Mouse (Mus musculus) splenic B cell, adult 2 months (primary cell): Measurements from ENCODE around the gene Sbno2.

ENCODE experiments used
- DNase-seq: peaks from one replicate; pipeline ENCODE4 v3.0.0-alpha.2; 2011; ENCODE audit warnings: low read depth, low spot score
- H3K27me3 ChIP-seq: 2 replicates; pipeline ENCODE4 v1.6.1; 2012; ENCODE audit warnings: mild to moderate bottlenecking, low read length, moderate library complexity, mixed read lengths; ENCODE audit not compliant: control insufficient read depth, poor library complexity, insufficient read depth, severe bottlenecking
- H3K36me3 ChIP-seq: 2 replicates; pipeline ENCODE4 v1.6.1; 2012; ENCODE audit warnings: mild to moderate bottlenecking, low read length, moderate library complexity, mixed read lengths; ENCODE audit not compliant: control insufficient read depth, poor library complexity, insufficient read depth, severe bottlenecking

The Sbno2 gene

DNA sequence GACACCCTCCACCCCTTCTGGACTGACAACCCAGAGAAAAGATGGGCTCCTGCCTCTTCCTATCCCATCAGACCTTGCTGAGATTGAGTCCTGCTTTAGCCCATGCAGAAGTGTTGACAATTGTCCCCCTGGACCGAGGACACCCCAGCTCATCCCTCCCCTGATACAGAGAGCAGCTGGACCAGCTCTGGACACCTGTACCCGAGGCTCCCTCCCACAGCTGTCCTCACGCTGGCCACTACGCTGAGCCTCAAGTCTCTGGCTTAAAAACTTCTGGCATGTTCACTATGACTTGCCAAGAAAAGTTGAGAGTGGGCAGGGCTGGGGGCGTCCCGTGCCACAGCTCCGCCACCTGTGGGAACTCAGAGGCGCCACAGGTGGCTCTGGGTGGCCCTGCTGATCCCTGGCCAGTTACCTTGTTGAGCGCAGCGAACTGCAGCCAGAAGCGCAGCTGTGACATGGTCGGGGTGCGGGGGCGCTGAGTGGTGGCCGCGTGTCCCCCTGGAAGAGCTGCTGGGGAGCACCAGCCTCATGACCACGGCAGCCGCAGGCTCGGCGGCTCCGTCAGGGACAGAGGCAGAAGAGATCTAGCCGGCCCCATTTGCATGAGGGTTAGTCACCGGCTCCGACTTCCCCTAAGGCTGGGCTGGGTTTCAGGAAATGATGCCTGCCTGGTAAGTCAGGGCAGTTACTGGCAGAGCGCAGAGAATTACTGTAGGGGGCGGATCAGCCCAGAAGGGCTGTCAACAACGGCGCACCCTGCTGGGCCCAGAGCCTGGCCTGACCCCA is 30.4 kb downstream of the Sbno2 start:
- peaks cover 2% of the 10 kb centered on the region for H3K36me3 ChIP-seq
- DNase-seq, result peak; percentile 95
- H3K27me3 ChIP-seq, result no peaks in the 10 kb centered on the region

DNA sequence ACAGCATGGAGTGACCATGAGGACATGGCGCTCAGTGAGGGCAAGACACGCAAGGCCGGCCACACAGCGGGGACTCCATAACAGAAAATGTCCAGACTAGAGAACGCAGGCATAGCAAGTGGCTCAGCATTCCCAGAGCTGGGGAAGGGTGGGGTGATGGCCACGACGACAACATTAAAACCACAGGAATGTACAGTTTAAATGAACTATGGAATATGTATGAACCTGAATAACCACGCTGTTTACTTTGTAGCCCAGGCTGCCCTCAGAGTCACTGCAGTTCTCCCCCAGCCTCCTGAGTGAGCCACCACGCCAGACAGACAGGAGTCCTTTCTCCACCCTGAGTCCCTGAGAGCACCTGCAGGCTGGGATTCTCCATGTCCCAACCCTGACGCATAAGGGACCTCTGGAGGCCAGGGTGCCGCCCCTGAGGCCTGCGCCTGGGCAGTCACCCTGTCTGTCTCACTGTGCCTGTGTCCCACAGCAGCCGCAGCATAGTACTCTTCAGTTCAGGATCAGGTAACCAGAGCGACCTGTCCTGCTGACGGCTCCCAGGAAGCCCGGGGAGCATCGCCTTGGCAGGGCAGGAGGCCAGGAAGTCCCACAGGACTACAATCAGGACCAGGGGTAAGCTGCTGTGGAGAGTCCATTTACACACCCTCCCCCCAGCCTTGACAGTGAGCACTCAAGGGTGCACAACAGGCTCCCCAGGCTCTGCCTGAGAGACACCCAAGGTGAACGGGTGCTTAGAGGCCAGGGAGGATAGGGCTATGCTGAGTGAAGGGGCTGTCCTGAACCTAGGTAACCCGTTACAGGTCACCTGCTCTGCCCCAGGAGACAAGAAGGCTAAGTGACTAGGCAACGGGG is 32.5 kb downstream of the Sbno2 start:
- no peak for DNase-seq
- Histone ChIP-seq H3K27me3 (no peaks in the 10 kb centered on the region), H3K36me3 (peaks cover 7% of the 10 kb centered on the region)

DNA sequence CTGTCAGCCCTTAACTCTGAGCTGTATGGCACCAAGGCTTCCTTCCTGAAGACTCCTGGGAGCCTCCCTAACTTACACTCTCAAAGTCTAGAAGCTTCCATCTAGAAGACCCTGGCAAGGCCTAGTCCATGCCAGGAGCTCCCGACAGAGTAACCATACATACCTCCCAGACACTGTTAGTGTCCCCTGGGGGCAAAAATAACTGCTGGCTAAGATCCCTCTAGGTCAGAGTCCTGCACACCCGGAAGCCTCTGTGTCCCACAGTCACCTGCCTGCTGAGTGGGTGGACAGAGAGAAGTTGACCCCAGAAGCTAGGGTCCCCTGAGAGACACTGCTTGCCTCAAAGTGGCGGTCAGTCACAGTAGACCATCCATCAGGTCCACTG is 33.9 kb downstream of the Sbno2 start:
- no peak for DNase-seq
- no peaks in the 10 kb centered on the region for H3K27me3 ChIP-seq
- peaks cover 7% of the 10 kb centered on the region for H3K36me3 ChIP-seq

DNA sequence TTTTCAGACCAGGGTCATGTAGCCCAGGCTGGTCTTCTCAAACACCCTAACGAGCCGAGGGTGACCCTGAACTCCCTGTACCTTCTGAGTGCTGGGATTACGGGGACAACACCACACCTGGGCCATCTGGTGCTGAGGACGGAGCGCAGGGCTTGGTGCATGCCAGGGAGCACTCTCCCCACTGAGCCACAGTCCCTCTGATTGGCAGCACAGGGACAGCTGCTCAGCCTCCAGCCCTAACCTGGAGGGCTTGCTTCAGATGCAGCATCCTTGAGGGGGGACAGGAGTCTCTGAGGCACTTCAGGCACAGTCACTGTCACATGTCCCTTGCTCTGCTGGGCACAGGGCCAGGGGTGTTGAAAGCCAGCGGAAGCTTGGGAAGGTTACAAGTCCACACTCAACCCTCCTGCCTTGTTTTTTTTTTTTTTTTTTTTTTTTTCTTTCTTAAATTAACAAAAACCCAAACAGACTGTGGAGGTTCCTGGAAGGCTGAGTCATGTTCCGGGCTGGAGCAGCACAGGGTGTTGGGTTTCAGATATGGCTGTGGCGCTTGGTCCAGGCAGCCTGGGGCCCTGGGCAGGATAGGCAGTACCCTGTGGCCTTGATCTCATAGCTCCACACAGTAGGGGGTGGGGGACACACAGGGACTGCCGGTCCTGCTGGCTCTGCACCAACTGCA is 34.4 kb downstream of the Sbno2 start:
- H3K36me3 ChIP-seq, result peaks cover 11% of the 10 kb centered on the region
- no peak for DNase-seq
- H3K27me3 ChIP-seq, result no peaks in the 10 kb centered on the region

DNA sequence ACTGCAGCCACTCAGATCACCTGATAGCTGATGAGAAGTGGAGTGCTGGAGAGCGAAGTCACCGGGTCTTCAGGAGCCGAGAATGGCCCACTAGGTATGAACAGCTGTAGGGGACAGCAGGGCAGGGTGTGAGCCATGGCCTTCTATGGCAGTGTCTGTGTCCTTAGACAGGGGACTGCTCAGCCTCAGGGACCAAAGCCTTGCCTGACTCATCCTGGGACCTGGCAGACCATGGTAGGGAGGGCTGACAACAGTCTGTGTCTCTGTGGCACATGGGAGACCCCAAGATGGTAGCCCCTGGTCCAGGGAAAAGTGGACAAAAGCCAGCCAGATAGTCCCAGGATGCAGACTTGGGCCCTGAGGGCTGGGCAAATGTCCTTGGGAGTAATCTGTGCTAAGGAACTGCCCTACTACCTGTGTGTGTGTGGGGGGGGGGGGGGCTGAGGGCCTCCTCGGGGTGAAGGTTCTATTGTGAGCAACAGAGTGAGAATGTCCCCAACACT is 35.4 kb downstream of the Sbno2 start:
- peaks cover 14% of the 10 kb centered on the region for H3K36me3 ChIP-seq
- no peak for DNase-seq
- no peaks in the 10 kb centered on the region for H3K27me3 ChIP-seq

DNA sequence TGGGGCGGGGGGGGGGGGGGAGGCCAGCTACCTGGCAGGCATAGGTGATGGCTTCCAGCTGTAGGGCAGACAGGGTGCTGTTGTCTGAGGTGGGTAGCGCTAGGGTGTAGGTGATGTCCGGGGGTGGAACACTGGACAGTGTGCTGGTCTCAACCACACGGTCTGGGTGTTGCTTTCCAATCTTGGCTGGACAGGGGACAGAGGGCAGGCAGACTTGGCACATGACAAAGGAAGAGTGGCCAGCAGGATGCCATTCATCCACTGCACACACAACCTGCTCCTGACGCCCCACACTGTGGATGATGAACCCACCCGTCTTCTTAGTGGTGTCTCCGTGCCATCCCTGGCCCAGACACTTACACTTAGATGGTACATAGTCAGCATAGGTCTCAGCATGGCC is 36.1 kb downstream of the Sbno2 start:
- DNase-seq, result no peak
- H3K36me3 ChIP-seq, result peaks cover 16% of the 10 kb centered on the region
- no peaks in the 10 kb centered on the region for H3K27me3 ChIP-seq

DNA sequence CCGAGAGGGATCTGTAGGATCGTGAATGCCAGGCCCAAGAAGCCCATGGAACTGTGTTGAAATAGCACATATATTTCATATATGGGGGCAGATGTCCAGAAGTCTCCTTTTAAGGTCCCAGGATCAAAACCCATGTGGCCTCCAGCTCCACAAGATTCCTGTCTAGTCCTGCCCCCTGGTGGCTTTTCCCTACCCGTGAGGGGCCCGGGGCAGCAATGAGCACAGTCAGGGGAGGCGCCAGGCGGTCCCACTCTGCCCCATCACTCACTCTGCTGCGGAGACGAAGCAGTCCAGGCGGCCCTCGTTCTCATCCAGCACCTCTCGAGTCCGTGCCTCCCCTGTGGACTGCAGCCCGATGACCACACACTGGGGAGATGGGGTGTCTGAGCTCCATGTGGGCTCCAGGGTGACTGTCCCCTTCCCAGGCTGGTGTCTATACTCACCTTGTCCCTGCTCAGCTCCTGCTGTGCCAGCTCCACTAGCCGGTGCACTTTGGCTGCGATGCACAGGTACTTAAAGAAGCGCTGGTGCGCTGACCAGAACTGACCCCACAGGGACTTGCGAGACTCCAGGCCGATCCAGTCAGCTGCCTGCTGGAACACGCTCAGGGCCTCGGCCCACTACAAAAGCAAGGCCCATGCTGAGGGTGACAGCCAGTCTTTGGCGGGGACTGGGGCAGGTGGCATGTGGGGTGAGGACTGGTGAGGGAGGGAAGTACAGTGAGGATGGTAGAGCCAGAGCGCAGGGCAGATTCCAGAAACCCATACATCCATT is 41.3 kb downstream of the Sbno2 start:
- DNase-seq, result no peak
- Histone ChIP-seq H3K36me3 (peaks cover 31% of the 10 kb centered on the region), H3K27me3 (no peaks in the 10 kb centered on the region)

DNA sequence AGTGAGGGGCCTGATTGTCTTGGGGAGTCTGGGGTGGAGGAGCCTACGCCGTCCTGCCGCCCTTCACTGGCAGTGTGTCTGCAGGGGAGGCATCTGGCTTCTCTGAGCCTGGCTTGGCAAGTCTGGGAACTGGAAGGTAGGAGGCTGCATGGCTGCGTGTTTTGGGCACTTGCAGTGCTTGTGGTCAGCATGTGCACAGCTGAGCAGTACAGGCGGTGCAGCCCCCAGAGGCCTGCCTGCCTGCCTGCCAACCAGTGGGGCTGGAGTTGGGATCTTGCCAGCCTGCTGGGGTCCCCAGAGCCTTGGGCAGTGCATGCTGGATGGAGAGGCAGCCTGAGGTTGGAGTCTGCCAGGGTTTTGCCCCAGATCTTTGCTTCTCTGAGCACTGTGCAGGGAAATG is 42.3 kb downstream of the Sbno2 start:
- no peak for DNase-seq
- Histone ChIP-seq H3K27me3 (no peaks in the 10 kb centered on the region), H3K36me3 (peaks cover 33% of the 10 kb centered on the region)

DNA sequence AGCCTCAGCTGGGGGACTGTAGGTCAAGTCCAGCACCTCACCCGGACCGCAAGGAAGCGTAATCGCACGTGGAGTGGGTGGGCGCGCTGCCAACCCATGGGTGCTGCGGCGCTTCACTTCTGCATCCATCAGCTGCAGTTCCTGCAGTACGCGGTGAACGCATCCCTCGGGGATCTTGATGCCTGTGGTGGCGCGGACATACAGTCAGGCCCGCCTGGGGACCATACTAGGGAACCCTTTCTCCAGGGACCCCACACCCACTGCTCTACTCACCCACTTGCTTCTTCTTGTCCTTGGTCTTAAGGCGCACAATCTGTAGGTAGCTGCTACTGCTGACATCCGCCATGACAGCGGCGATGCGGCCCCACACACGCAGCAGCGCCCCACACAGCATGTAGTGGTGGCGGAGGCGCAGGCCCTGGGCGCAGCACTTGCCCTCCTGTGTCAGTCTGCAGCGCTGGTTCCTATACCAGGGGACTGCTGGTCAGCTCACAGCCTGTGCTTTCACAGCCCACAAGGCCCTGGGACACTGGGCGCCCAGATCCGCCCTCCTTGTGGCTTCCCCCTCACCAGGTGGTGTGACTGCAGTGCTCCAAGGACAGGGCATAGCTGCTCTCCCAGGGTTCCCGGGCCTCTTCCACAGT is 47.6 kb downstream of the Sbno2 start:
- Histone ChIP-seq H3K27me3 (no peaks in the 10 kb centered on the region), H3K36me3 (peaks cover 26% of the 10 kb centered on the region)
- DNase-seq, result no peak

DNA sequence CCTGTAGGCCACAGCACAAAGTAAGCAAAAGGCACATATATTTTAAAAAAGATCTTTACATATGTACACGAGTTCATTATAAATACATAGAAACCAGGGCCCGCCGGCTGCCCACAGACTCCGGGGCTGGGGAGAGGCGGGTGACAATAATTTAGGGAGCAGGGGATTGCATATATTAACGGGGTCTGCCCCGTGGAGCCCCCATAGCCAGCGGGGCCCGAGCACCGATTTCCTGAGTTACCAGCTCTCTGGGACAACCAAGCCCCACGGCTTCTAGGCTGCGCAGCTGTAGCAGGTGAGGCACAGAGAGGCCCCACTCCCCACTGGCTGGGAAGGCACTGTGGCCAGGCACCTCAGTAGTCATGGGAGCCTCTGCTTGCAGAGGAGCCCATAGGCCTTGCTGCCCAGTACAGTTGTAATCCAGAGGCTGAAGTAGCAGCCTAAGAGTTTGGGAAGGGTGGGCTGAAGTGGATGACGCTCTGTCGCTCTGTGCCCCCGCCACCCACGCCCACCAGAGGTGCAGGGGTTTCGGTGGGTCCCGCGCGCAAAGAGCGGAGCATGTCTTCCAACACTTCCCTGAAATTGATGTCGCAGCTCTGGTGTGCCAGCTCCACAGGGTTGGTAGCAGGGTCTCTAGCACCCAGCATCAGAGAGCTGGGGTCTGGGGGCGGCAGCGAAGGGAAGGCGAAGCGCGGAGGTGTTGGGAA is 48.2 kb downstream of the Sbno2 start:
- H3K27me3 ChIP-seq, result no peaks in the 10 kb centered on the region
- peaks cover 19% of the 10 kb centered on the region for H3K36me3 ChIP-seq
- DNase-seq, result no peak

DNA sequence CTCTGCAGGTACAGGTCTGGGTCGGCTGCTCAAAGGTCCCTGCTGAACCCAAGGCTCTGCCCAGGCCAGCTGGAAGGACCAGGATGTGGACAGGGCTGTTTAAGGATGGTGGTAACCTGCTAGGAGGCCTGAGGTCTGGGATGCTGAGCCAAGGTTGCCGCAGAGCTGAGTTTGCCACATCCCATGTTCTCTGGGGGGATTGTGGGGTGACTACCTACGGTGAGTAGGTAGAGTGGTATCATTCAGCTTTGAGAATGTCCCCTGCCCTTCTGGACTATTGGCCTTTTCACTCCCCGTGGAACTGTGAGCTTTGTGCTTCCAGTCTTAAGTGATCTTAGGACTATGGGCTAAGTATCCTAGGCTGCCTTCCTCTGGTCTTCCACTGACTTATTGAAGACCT is 48.9 kb downstream of the Sbno2 start:
- H3K36me3 ChIP-seq, result peaks cover 18% of the 10 kb centered on the region
- no peaks in the 10 kb centered on the region for H3K27me3 ChIP-seq
- no peak for DNase-seq

DNA sequence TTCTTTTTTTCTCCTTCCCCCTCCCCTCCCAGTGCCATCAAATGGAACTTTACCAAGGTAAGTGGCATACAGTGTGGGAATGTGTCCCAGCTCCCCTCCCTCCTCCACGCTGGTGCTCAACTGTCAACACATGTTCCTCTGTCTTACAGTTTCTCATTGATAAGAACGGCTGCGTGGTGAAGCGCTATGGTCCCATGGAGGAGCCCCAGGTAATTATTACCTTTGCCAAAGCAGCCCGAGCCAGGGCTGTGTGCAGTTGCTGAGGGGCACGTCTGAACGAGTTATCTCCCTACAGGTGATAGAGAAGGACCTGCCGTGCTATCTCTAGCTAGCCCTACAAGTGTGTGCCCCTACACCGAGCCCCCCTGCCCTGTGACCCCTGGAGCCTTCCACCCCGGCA is 49.5 kb downstream of the Sbno2 start:
- H3K27me3 ChIP-seq, result no peaks in the 10 kb centered on the region
- H3K36me3 ChIP-seq, result peaks cover 14% of the 10 kb centered on the region
- DNase-seq, result no peak

DNA sequence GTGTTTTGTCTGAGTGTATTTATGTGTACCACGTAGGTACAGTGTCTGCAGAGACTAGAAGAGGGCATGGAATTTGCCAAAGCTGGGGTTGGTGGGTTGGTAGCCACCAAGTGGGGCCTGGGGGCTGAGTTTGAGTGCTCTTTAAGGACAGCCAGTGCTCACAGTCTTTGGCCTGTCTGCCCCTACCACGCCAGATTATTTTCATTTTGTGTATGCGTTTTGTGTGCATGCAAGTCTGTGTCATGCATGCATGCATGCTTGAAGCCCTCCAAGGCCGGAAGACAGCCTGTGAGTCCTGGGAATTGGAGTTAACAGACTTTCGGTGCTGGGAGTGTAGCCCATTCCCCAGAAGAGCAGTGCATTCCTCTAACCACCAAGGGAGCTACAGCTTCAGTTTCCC is 50.0 kb downstream of the Sbno2 start:
- no peak for DNase-seq

More for the DNA sequence above, 50.0 kb downstream of the Sbno2 start:
- H3K36me3 ChIP-seq, result peaks cover 14% of the 10 kb centered on the region
- no peaks in the 10 kb centered on the region for H3K27me3 ChIP-seq
